Mouse (Mus musculus): ENCODE results near the gene Hebp1.

Hebp1 gene

GRCm38 (mm10) chr6:135206909-135207308 is 9.1 kb upstream of the Hebp1 start:
- Histone ChIP-seq H3K36me3 (ENCODE audit: control insufficient read depth, insufficient read depth, low read length, poor library complexity, severe bottlenecking) (no peaks in the 10 kb centered on the region), H3K27me3 (ENCODE audit: control insufficient read depth, insufficient read depth, low read length, poor library complexity, severe bottlenecking) (no peaks in the 10 kb centered on the region)
- DNase-seq (ENCODE audit: low read depth, low spot score), result no peak

DNA sequence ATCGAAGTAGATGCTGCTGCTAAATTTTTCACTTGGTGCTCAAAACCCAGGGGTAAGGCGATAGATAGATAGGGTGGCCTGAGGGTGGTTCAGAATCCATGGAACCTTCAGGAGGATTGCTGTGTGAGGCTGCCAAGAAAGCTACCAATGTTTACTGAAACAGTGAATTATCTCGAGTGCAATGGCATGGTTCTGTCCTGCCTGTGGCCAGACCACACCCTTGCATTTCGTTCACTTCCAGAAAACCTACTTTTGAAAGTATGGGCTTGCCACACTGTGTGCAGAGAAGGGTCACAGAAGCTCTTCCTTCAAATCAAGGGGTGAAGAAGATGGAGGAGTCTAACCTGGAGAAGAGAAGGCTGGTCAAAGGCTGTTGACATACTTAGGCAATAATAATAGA is 8.0 kb upstream of the Hebp1 start:
- Histone ChIP-seq H3K36me3 (ENCODE audit: control insufficient read depth, insufficient read depth, low read length, poor library complexity, severe bottlenecking) (no peaks in the 10 kb centered on the region), H3K27me3 (ENCODE audit: control insufficient read depth, insufficient read depth, low read length, poor library complexity, severe bottlenecking) (no peaks in the 10 kb centered on the region)
- no peak for DNase-seq (ENCODE audit: low read depth, low spot score)

GRCm38 (mm10) chr6:135204869-135205268 is 7.0 kb upstream of the Hebp1 start:
- Histone ChIP-seq H3K27me3 (ENCODE audit: control insufficient read depth, insufficient read depth, low read length, poor library complexity, severe bottlenecking) (no peaks in the 10 kb centered on the region), H3K36me3 (ENCODE audit: control insufficient read depth, insufficient read depth, low read length, poor library complexity, severe bottlenecking) (no peaks in the 10 kb centered on the region)
- no peak for DNase-seq (ENCODE audit: low read depth, low spot score)

DNA sequence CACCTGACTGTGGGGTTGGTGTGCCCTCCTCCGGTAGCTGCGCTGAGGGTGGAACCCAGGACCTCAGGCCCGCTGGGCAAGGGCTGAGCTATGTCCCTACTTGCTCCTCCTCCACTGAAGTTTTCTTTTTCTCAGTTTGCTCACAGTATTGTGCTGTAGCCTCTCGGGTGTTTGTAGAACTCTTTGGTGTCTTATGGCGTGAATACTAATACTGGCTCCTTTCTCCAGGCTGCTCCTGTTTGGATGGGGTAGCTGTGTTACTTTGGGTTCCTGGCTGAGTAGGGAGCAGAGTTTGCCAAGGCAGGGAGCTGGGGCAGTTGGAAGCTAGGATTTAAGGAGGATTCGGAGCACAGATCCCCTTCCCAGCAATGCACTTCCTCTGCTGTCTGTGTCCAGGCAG is 5.9 kb upstream of the Hebp1 start:
- no peaks in the 10 kb centered on the region for H3K36me3 ChIP-seq (ENCODE audit: control insufficient read depth, insufficient read depth, low read length, poor library complexity, severe bottlenecking)
- DNase-seq (ENCODE audit: low read depth, low spot score), result no peak
- no peaks in the 10 kb centered on the region for H3K27me3 ChIP-seq (ENCODE audit: control insufficient read depth, insufficient read depth, low read length, poor library complexity, severe bottlenecking)

- DNase-seq (ENCODE audit: low read depth, low spot score), result no peak
- Histone ChIP-seq H3K27me3 (ENCODE audit: control insufficient read depth, insufficient read depth, low read length, poor library complexity, severe bottlenecking) (no peaks in the 10 kb centered on the region), H3K36me3 (ENCODE audit: control insufficient read depth, insufficient read depth, low read length, poor library complexity, severe bottlenecking) (no peaks in the 10 kb centered on the region)
Measured at GRCm38 (mm10) chr6:135202668-135203067, 4.8 kb upstream of the Hebp1 start.

- Histone ChIP-seq H3K27me3 (ENCODE audit: control insufficient read depth, insufficient read depth, low read length, poor library complexity, severe bottlenecking) (no peaks in the 10 kb centered on the region), H3K36me3 (ENCODE audit: control insufficient read depth, insufficient read depth, low read length, poor library complexity, severe bottlenecking) (no peaks in the 10 kb centered on the region)
- DNase-seq (ENCODE audit: low read depth, low spot score), result no peak
Measured at GRCm38 (mm10) chr6:135200122-135200957, 2.5 kb upstream of the Hebp1 start.

DNA sequence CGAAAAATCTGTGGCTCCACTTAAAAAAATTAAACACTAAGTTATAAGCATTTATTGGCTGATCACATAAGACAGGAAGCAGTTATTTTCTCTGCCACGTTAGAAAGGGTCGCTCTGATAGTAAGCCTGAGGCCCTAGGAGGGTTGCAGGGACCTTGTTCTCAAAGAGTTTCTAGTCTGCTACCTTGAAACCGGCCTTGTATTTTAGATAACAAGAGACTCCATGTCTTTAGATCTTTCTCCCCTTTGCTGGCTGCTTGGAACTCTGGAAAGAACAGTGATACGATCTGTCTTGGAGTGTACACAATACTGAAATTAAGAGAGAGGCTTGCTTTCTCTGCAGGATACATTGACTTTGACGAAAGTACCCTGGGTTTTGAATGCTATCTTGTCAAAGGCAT is 904 bp upstream of the Hebp1 start:
- Histone ChIP-seq H3K36me3 (ENCODE audit: control insufficient read depth, insufficient read depth, low read length, poor library complexity, severe bottlenecking) (no peaks in the 10 kb centered on the region), H3K27me3 (ENCODE audit: control insufficient read depth, insufficient read depth, low read length, poor library complexity, severe bottlenecking) (no peaks in the 10 kb centered on the region)
- DNase-seq (ENCODE audit: low read depth, low spot score), result no peak

- no peaks in the 10 kb centered on the region for H3K27me3 ChIP-seq (ENCODE audit: control insufficient read depth, insufficient read depth, low read length, poor library complexity, severe bottlenecking)
- no peak for DNase-seq (ENCODE audit: low read depth, low spot score)
- no peaks in the 10 kb centered on the region for H3K36me3 ChIP-seq (ENCODE audit: control insufficient read depth, insufficient read depth, low read length, poor library complexity, severe bottlenecking)
Measured at GRCm38 (mm10) chr6:135197446-135197845, 376 bp downstream of the Hebp1 start.

DNA sequence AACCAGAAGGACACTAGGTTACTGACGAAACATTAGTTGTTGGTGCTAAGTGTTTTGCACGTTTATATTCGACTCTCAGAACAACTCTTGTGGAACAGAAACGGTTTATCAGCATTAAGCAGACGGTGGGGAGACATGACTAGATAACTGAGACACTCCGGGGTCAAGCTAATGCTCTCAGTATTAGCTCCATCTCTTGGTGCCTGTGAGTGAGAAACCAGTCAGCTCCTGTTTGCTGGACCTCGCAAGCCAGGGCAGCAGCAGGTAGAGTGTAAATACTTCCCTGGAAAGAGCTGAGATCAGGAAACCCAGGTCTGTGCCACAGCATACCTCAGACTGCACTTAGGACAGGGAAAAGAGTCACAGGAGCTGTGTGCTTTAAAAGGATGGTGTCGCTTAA is 1.1 kb downstream of the Hebp1 start:
- Histone ChIP-seq H3K36me3 (ENCODE audit: control insufficient read depth, insufficient read depth, low read length, poor library complexity, severe bottlenecking) (no peaks in the 10 kb centered on the region), H3K27me3 (ENCODE audit: control insufficient read depth, insufficient read depth, low read length, poor library complexity, severe bottlenecking) (no peaks in the 10 kb centered on the region)
- no peak for DNase-seq (ENCODE audit: low read depth, low spot score)

GRCm38 (mm10) chr6:135194907-135195306 is 2.9 kb downstream of the Hebp1 start:
- Histone ChIP-seq H3K36me3 (ENCODE audit: control insufficient read depth, insufficient read depth, low read length, poor library complexity, severe bottlenecking) (no peaks in the 10 kb centered on the region), H3K27me3 (ENCODE audit: control insufficient read depth, insufficient read depth, low read length, poor library complexity, severe bottlenecking) (no peaks in the 10 kb centered on the region)
- DNase-seq (ENCODE audit: low read depth, low spot score), result no peak

DNA sequence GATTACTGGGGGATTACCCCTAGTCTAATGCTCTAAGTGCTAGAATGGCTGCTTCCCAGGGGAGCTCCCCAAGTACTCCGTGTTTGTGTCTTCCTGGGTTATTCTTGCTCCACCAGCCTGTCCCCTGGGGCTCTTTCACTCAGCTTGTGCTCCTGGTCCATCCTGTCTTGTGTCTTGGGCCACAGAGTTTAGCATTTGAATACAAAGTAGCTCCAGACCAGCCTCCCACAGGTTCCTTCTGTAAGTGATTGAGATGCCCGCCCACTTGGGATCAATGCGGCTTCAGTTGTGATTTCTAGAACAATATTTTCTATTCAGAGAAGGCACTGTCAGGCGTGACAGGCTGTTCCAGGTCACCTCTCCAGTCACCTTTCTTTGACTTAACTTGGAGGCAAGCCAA is 4.1 kb downstream of the Hebp1 start:
- Histone ChIP-seq H3K27me3 (ENCODE audit: control insufficient read depth, insufficient read depth, low read length, poor library complexity, severe bottlenecking) (no peaks in the 10 kb centered on the region), H3K36me3 (ENCODE audit: control insufficient read depth, insufficient read depth, low read length, poor library complexity, severe bottlenecking) (no peaks in the 10 kb centered on the region)
- DNase-seq (ENCODE audit: low read depth, low spot score), result no peak

- no peak for DNase-seq (ENCODE audit: low read depth, low spot score)
- Histone ChIP-seq H3K27me3 (ENCODE audit: control insufficient read depth, insufficient read depth, low read length, poor library complexity, severe bottlenecking) (no peaks in the 10 kb centered on the region), H3K36me3 (ENCODE audit: control insufficient read depth, insufficient read depth, low read length, poor library complexity, severe bottlenecking) (no peaks in the 10 kb centered on the region)
Measured at GRCm38 (mm10) chr6:135192993-135193392, 4.8 kb downstream of the Hebp1 start.

DNA sequence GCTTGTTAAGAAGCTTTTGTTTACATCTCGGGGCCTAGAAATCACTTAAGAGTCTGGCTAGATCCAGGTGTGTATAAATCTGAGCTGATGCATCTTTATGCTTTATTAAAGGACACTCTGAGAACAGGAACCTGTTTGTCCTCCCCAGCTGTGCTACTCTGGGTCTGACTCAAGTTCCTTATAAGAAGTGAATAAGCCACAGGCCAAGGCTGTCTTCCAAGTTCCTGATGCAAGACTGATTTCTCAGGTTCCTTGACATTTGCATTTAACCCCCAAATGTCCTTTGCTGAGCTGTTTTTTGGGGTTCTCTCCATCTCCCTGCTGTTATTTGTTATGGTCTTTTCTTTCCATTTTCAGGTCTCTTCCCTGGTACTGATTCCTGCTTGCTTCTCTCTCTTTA is 5.9 kb downstream of the Hebp1 start:
- Histone ChIP-seq H3K27me3 (ENCODE audit: control insufficient read depth, insufficient read depth, low read length, poor library complexity, severe bottlenecking) (no peaks in the 10 kb centered on the region), H3K36me3 (ENCODE audit: control insufficient read depth, insufficient read depth, low read length, poor library complexity, severe bottlenecking) (no peaks in the 10 kb centered on the region)
- DNase-seq (ENCODE audit: low read depth, low spot score), result no peak

GRCm38 (mm10) chr6:135190122-135190521 is 7.7 kb downstream of the Hebp1 start:
- Histone ChIP-seq H3K36me3 (ENCODE audit: control insufficient read depth, insufficient read depth, low read length, poor library complexity, severe bottlenecking) (no peaks in the 10 kb centered on the region), H3K27me3 (ENCODE audit: control insufficient read depth, insufficient read depth, low read length, poor library complexity, severe bottlenecking) (no peaks in the 10 kb centered on the region)
- DNase-seq (ENCODE audit: low read depth, low spot score), result no peak

DNA sequence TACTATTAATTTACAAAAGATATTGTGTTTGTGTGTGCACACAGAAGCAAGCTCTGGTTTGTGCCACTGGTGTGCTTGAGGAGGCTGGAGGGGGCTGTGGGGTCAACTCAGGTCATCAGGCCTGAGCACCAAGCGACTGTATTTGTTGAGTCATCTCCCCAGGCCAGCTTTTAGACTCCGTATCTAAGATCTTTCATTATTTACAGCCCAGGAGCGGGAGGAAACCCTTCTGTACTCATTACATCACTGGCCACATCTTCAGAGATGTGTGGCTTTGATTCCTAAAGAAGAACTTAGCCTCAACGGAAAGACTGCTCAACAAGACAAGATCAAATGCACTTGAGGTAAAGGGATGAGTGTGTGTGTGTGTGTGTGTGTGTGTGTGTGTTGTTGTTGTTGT is 9.2 kb downstream of the Hebp1 start:
- Histone ChIP-seq H3K36me3 (ENCODE audit: control insufficient read depth, insufficient read depth, low read length, poor library complexity, severe bottlenecking) (no peaks in the 10 kb centered on the region), H3K27me3 (ENCODE audit: control insufficient read depth, insufficient read depth, low read length, poor library complexity, severe bottlenecking) (no peaks in the 10 kb centered on the region)
- no peak for DNase-seq (ENCODE audit: low read depth, low spot score)
